Mouse (Mus musculus): ENCODE measurements around the gene Kcnj11.

The Kcnj11 gene

GRCm38 (mm10) chr7:46049981-46050380, 50.6 kb downstream of the Kcnj11 start:
- no peak for DNase-seq (ENCODE audit: low read depth, low spot score)

- DNase-seq (ENCODE audit: low read depth, low spot score) = no peak
Observed at GRCm38 (mm10) chr7:46047873-46048562, 52.5 kb downstream of the Kcnj11 start.

- no peak for DNase-seq (ENCODE audit: low read depth, low spot score)
Observed at GRCm38 (mm10) chr7:46045882-46046281, 54.7 kb downstream of the Kcnj11 start.

DNA sequence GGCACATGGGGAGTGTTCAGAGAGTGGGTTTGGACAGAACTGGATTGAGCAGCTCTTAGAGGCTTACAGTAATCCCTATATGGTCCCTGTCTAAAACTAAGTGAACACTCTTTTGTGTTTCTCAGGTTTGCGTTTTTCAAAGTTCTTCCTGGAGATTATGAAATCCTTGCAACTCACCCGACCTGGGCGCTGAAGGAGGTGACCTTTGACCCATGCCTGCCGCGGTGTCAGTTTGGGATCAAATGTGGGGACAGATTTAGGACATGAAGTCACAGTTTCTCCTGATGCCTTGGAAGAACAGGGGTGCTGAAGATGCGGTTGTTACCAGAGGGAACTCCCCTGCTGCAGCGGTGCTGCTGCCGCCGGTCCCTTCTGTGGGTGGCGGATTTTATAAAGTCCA, 56.5 kb downstream of the Kcnj11 start:
- no peak for DNase-seq (ENCODE audit: low read depth, low spot score)
